Mouse (Mus musculus) CD4-positive, CD25-positive, alpha-beta regulatory T cell, adult 2 months (primary cell): ENCODE measurements around the gene Lrch1.
A peak's percentile ranks its signal among the peaks of the same experiment; 100 is the strongest.

Experiments
- DNase-seq: peaks from one replicate; pipeline ENCODE4 v3.0.0-alpha.2; 2012; ENCODE audit warnings: low read depth, low spot score

Lrch1 gene

GRCm38 (mm10) chr14:74946751-74947375 is 813 bp downstream of the Lrch1 start:
- DNase-seq = peak; percentile 92

DNA sequence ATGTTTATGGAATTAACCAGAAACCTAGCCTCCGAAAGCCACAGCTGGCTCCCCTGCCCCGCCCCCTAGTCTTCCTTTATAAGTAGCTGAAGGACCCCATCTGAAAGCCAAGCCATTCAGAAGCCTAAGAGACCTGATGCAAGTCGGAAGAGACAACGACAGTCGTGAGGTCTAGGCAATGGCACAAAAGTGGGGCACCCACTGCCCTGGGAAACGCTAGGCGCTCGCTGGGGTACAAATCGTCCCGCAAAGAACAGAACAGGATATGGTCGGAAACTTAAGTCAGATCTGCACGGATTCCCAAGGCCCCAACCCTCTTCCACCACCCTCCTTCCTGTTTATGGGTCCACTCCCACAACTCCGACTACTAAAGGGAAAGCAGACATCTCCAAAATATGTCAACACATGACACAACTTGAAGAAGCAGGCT is 1.3 kb downstream of the Lrch1 start:
- DNase-seq = no peak

DNA sequence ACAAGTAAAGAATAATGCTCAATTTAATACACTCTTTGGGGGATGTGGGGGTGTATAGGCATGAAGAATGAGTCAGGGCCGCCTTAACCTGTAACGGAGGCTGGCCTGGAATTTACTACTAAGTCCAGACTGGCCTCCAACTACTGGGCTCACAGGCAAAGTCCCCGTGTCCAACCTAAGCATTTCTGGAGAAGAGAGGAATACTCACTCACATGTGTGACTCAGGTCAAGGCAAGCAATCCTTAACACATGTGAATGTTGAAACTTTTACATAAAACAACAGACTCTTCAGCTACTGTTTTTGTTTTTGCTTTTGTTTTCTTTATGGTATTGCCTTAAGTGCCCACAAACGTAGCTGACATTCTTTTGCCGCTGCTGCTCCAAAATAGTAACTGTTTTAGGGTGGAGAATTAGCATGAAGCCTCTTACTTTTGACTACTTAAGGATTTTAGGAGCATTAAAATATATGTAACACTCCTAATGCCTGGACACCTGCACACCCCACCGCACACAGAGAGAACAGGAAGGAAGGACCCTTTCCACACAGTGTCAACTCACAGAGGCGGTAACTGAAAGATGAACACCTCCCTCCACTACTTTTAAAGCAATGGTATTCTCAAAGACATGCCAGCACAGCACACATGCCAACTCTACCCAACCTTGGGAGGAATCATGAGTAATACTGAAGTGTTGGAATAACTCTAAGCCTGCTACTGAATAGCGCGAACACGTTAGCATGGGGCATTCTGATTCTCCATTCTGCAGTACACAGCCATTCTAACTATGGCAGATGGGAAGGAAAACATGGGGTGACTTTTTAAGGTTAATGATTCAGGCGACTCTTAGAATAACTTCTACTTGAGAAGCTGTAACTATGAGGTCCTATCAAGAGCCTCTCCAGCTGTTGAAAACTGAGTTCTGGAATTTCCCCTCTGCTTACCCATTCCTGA is 2.1 kb downstream of the Lrch1 start:
- DNase-seq = peak; percentile 13

GRCm38 (mm10) chr14:74944128-74944755 is 3.4 kb downstream of the Lrch1 start:
- no peak for DNase-seq

- DNase-seq = peak; percentile 36
These were observed 4.0 kb downstream of the Lrch1 start for GRCm38 (mm10) chr14:74943581-74944117.

- peak; percentile 41 for DNase-seq
These were observed 4.7 kb downstream of the Lrch1 start for GRCm38 (mm10) chr14:74943024-74943423.

GRCm38 (mm10) chr14:74941591-74941990 is 6.1 kb downstream of the Lrch1 start:
- DNase-seq = no peak

GRCm38 (mm10) chr14:74940741-74941140 is 6.9 kb downstream of the Lrch1 start:
- peak; percentile 43 for DNase-seq

- no peak for DNase-seq
These were observed 8.3 kb downstream of the Lrch1 start for GRCm38 (mm10) chr14:74939355-74939754.

DNA sequence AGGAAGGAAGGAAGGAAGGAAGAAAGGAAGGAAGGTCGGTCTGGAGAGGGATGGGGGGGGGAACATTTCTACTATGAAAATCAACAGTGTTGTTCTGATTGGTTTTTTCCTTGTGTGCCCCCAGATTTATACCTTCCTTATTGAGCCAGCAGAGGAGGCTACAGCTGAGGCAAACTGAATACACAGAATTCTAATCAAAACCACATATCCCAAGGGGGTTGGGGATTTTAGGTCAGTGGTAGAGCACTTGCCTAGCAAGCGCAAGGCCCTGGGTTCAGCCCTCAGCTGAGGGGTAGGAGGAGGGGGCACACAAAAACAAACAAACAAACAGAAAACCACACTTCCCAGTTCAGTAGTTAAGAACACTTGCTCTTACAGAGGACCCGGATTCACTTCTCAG is 8.8 kb downstream of the Lrch1 start:
- DNase-seq = no peak

GRCm38 (mm10) chr14:74936557-74937261 is 11.0 kb downstream of the Lrch1 start:
- DNase-seq = no peak

GRCm38 (mm10) chr14:74935111-74935510 is 12.6 kb downstream of the Lrch1 start:
- no peak for DNase-seq

DNA sequence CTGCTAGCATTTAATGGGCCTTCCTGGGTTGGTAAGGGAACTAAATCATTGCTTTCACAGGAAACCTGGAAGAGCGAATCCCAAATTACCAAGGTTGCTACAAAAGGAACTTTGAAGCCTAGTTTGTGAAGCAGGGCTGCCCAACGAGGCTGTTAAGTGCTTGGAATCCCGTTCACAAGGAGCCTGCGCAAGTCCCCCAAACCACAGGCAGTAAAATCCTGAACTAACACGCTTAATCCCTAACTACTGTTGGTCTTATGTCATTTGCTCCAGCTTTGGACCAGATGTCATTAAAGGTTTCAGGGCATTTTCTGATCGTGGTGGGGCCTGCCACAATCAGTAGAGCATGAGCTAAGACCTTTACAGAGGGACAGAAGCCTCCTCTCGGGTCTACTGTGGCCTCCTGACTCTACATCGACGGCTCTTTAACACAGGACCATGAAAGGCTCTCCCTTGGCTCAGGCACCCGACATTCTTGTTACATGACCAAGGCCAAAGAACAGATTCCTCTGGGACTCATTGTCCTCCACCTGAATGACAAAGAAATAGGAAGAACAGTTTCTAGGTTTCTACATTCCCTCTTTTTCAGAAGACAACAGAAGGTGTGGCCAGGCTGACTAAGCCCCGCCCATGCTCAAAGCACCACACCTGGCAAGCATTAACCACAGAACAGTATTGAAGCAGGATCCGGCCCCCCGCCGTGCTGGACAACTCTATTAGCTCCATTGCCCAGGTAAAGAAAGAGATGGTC is 13.5 kb downstream of the Lrch1 start:
- no peak for DNase-seq

DNA sequence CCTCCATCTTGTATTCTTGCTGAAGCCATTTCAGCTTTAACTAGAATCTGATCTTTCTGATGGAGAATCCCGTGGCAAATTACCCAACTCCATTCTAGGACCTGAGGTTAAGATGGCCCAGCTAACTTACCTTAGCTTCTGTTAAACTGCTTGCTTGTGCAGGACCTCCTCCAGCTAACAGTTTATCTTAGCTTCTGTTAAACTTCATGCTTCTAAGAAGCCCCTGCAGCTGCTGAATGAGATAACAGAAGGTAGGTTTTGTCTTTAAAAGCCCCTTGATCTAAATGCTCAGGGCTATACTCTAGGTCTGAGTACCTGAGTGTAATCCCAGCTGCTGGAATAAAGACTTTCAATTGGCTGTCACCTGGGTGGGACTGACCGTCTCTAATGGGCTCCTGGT is 17.9 kb downstream of the Lrch1 start:
- no peak for DNase-seq

DNA sequence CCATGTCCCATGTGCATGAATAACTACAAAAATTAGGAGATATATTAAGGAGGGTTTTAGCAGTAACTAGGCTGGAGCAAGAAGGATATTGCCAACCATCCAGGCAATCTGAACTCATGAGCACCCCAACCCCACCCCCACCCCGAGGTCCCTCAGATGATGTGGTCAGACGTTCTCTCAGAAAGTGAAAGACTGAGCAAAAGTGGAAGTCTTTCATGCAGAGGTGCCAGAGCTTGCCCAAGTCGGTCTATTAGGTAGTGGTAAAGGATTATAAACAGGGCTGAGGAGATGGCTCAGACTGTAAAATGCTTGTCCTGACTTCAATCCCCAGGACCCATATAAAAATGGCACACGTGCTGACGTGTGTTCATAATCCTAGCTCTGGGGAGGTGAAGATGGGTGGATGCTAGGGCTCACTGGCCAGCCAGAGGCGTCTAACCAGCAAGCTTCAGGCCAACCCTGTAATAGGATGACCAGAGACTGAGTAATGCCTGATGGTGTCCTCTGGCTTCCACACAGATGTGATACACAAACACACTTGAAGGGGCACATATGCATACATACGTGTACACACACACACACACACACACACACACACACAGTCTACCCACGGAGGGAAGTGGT is 18.8 kb downstream of the Lrch1 start:
- no peak for DNase-seq

GRCm38 (mm10) chr14:74926899-74927571 is 20.6 kb downstream of the Lrch1 start:
- no peak for DNase-seq

- no peak for DNase-seq
These were observed 21.6 kb downstream of the Lrch1 start for GRCm38 (mm10) chr14:74925951-74926517.

- DNase-seq = no peak
These were observed 23.2 kb downstream of the Lrch1 start for GRCm38 (mm10) chr14:74924521-74924920.

GRCm38 (mm10) chr14:74924031-74924430 is 23.6 kb downstream of the Lrch1 start:
- DNase-seq = no peak
